Mouse (Mus musculus): ENCODE results near the gene Mis18a. TPM values are rescaled to one million over a fixed set of nuclear protein-coding genes. Genes with fewer than 3 reads are reported as not detected.

Gene Mis18a
- polyA plus RNA-seq, 1 experiment from 2014 or later = 22.8 TPM

DNA sequence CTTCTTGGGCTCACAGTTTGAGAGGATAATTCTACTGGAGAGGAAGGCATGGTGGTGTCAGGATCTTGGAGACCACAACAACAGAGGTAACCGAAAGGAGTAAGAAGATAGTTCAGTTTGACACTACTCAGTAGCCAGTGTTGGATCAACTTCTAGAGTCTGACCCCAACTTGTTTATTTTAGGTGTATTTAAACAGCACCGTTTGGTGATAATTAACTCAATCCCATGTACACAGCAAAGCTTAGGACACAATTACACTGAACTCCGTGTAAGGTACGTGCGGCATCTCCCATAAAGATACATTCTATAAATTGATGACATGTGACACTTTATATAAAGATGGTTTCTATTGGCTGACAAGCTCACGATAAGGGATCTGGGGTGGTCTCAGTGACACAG lies 52.6 kb downstream of the Mis18a start:
- H3K36me3 ChIP-seq = no peaks in the 10 kb centered on the region
- peaks cover 3% of the 10 kb centered on the region; the same call in 1 of the 2 replicates for H3K9me3 ChIP-seq
- no peaks in the 10 kb centered on the region for H3K27me3 ChIP-seq
- no peak overlapping the region for H3K4me2 ChIP-seq
- no peak overlapping the region for H3K9ac ChIP-seq
- no peak overlapping the region for H3K4me3 ChIP-seq
- whole genome bisulfite sequencing = 96% methylated on average over 6 of the region's 6 CpGs
- H3K4me1 ChIP-seq (replicated peaks) = no peaks in the 10 kb centered on the region
- no peak overlapping the region for H3K27ac ChIP-seq (replicated peaks)
- no peak for ATAC-seq (ENCODE audit: low read depth)

- no peak overlapping the region for H3K4me3 ChIP-seq
- ATAC-seq (ENCODE audit: low read depth) = no peak
- H3K4me1 ChIP-seq (replicated peaks) = no peaks in the 10 kb centered on the region
- H3K4me2 ChIP-seq = no peak overlapping the region
- no peaks in the 10 kb centered on the region for H3K27me3 ChIP-seq
- H3K27ac ChIP-seq (replicated peaks) = no peak overlapping the region
- H3K9me3 ChIP-seq = peaks cover 1% of the 10 kb centered on the region; the same call in 1 of the 2 replicates
- WGBS = 85% methylated on average over 21 of the region's 21 CpGs
- H3K9ac ChIP-seq = no peak overlapping the region
- no peaks in the 10 kb centered on the region for H3K36me3 ChIP-seq
Measured at GRCm38 (mm10) chr16:90673507-90674354, 53.5 kb downstream of the Mis18a start.

Other genes starting within 250 kb of the Mis18a start
- not detected in 2 replicates for gene Mrap, start 10.8 kb upstream of the Mis18a start, polyA plus RNA-seq (2015; fragmentation: Nextera tagmentation; extraction: Ambion mirVana)
- 8.8 TPM in 2 replicates for gene Urb1, start 83.0 kb upstream of the Mis18a start, polyA plus RNA-seq (2015; fragmentation: Nextera tagmentation; extraction: Ambion mirVana)
- 1.8 and 2.9 TPM in 2 replicates for gene Eva1c, start 99.3 kb upstream of the Mis18a start, polyA plus RNA-seq (2015; fragmentation: Nextera tagmentation; extraction: Ambion mirVana)
- 45.4 and 52.1 TPM in 2 replicates for gene Cfap298, start 207.7 kb upstream of the Mis18a start, polyA plus RNA-seq (2015; fragmentation: Nextera tagmentation; extraction: Ambion mirVana)